Mouse (Mus musculus) intestine, postnatal 0 days (tissue): Measurements from ENCODE around the gene Cdk13. TPM values are rescaled to one million over a fixed set of nuclear protein-coding genes. Genes with fewer than 3 reads are reported as not detected.

Experiments
- ATAC-seq: fragments of 200-750 bp; cut with Nextera tagmentation; 2 replicates; pipeline ENCODE4 v1.8.0; 2017; ENCODE audit warnings: mild to moderate bottlenecking, moderate TSS enrichment, moderate library complexity
- H3K27ac ChIP-seq: fragments of 300-500 bp; sonication (generic); 2 replicates; pipeline ENCODE4 v1.5.1; 2014; ENCODE audit warnings: mild to moderate bottlenecking, low read depth, low read length, moderate library complexity
- H3K27me3 ChIP-seq: fragments of 300-500 bp; sonication (generic); replicated peaks from 2 replicates; pipeline ENCODE4 v1.6.1; 2014; ENCODE audit warnings: low read length, mixed read lengths; ENCODE audit not compliant: control insufficient read depth, insufficient read depth
- H3K36me3 ChIP-seq: fragments of 300-500 bp; sonication (generic); 2 replicates; pipeline ENCODE4 v1.6.1; 2014; ENCODE audit warnings: mild to moderate bottlenecking, moderate library complexity; ENCODE audit not compliant: control insufficient read depth, insufficient read depth
- H3K4me1 ChIP-seq: fragments of 300-500 bp; sonication (generic); replicated peaks from 2 replicates; pipeline ENCODE4 v1.6.1; 2014; ENCODE audit warnings: antibody characterized with exemption, low read length, mixed read lengths; ENCODE audit not compliant: control insufficient read depth, insufficient read depth
- H3K4me2 ChIP-seq: fragments of 300-500 bp; sonication (generic); replicated peaks from 2 replicates; pipeline ENCODE4 v1.6.1; 2014; ENCODE audit warnings: low read depth, mild to moderate bottlenecking, moderate library complexity
- H3K4me3 ChIP-seq: fragments of 300-500 bp; sonication (generic); 2 replicates; pipeline ENCODE4 v1.5.1; 2014; ENCODE audit warnings: low read depth, low read length
- H3K9ac ChIP-seq: fragments of 300-500 bp; sonication (generic); 2 replicates; pipeline ENCODE4 v1.6.1; 2014; ENCODE audit warnings: mild to moderate bottlenecking, low read depth, low read length
- H3K9me3 ChIP-seq: fragments of 300-500 bp; sonication (generic); 2 replicates; pipeline ENCODE4 v1.6.1; 2016; ENCODE audit warnings: mixed run types; ENCODE audit not compliant: control insufficient read depth
- CTCF ChIP-seq: sonication (generic); IDR thresholded peaks from 2 replicates; pipeline ENCODE4 v1.5.1; 2016; ENCODE audit warnings: low read depth, mild to moderate bottlenecking, control low read depth, antibody characterized with exemption, moderate library complexity
- WGBS: fragments of 180-500 bp; shearing (Covaris S2); extraction: QIAGEN DNeasy Blood & Tissue Kit; methylation state at CpG from one replicate; pipeline ENCODE4 v1.1.7; 2014; 5-methylcytosine and 5-hydroxymethylcytosine counted together
- polyA plus RNA-seq: library from polyadenylated mRNA; unstranded; fragments of >200 nt; fragmentation: Nextera tagmentation; extraction: Ambion mirVana; gene quantifications from 2 replicates; pipeline ENCODE4 v1.2.1, GENCODE M21; 2015

Cdk13 gene
- polyA plus RNA-seq, 1 experiment from 2014 or later: 10.7 TPM

GRCm38 (mm10) chr13:17695898-17696580, 108.9 kb downstream of the Cdk13 start:
- Histone ChIP-seq H3K27me3 (no peaks in the 10 kb centered on the region), H3K9ac (peak overlapping the region; percentile 96), H3K36me3 (no peaks in the 10 kb centered on the region), H3K27ac (peak overlapping the region; percentile 94), H3K4me2 (peak overlapping the region; percentile 79), H3K4me3 (peak overlapping the region; percentile 84), H3K9me3 (no peaks in the 10 kb centered on the region), H3K4me1 (peaks cover 6% of the 10 kb centered on the region)
- 7% methylated on average over 7 of the region's 7 CpGs for WGBS
- no peak for TF ChIP-seq CTCF
- ATAC-seq: no peak

DNA sequence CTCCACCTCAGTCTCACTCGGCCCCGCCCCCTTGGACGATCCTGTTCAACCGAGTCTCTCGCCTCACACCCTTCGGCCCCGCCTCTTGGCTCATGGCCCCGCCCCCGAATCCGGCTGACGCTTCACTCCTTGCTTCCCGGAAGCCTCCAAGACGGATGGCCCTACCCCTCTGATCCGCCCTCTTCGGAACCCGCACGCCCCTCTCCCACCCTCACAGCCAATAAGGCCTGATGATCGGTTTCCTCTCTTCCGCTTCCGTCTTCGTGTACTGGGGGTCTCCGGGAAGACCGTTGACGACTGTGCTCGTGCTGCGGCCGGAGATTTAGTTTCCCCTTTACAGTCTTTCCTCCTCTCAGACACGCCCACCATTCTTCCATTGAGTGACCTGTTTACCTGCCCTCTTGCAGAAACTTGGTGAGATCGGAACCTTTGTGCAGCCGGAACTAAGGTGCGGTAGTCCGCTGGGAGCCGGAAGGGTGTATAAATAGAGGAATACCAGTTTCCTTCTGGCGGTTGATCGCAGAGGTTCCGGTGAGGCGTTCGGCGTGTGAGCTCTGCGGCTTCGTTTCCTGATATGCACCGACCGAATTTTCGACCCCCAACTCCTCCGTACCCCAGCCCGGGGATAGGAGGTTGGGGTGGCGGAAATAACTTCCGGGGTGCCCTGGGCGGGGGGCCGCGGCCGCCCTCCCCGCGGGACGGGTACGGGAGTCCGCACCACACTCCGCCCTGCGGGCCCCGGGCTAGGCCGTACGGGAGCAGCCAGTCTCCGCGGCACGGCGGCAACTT, 109.8 kb downstream of the Cdk13 start, which contains the start of the genes Mplkip and Sugct:
Mplkip (plus strand) TSS at position 282 of the 789 bp plus-strand sequence.
Sugct (minus strand) TSS at position 643 of the 789 bp plus-strand sequence.
- H3K36me3 ChIP-seq: no peaks in the 10 kb centered on the region
- ATAC-seq: peak; percentile 98
- TF ChIP-seq CTCF: no peak
- H3K4me3 ChIP-seq: peak within 1 kb of the TSS; percentile 84
- H3K9ac ChIP-seq: peak within 1 kb of the TSS; percentile 96
- peaks cover 6% of the 10 kb centered on the region for H3K4me1 ChIP-seq
- H3K27ac ChIP-seq: peak within 1 kb of the TSS; percentile 94
- under 1% methylated on average over 53 of the region's 66 CpGs for WGBS
- no peaks in the 10 kb centered on the region for H3K9me3 ChIP-seq
- no peaks in the 10 kb centered on the region for H3K27me3 ChIP-seq
- H3K4me2 ChIP-seq: peak within 1 kb of the TSS; percentile 79

DNA sequence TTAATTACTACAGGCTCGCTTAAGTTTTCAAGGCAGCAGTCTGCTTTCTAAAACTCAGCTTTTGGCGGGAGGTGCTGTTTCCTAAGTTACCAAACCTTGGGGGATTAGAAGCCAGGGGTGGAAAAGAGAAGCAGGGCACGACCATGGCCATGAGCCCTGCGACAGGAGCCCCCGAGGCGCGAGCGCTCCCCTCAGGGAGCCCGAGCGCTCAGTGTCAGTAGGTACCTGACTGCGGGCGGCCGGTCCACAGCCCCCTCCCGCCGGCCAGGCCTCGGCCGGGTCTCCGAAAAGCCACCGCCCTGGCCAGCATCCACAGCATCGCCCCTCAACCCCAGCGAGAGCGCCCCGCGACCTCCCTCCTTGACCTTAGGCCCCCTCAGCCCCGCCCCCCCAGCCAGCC, 110.5 kb downstream of the Cdk13 start:
- H3K4me1 ChIP-seq: peaks cover 6% of the 10 kb centered on the region
- peak overlapping the region; percentile 79 for H3K4me2 ChIP-seq
- WGBS: 0% methylated on average over 25 of the region's 25 CpGs
- TF ChIP-seq CTCF: no peak
- H3K9me3 ChIP-seq: no peaks in the 10 kb centered on the region
- peak overlapping the region; percentile 96 for H3K9ac ChIP-seq
- H3K27me3 ChIP-seq: no peaks in the 10 kb centered on the region
- ATAC-seq: peak; percentile 58
- H3K36me3 ChIP-seq: no peaks in the 10 kb centered on the region
- H3K27ac ChIP-seq: peak overlapping the region; percentile 94
- H3K4me3 ChIP-seq: peak overlapping the region; percentile 84

GRCm38 (mm10) chr13:17693816-17694215, 111.1 kb downstream of the Cdk13 start:
- no peak for ATAC-seq
- H3K36me3 ChIP-seq: no peaks in the 10 kb centered on the region
- no peak overlapping the region for H3K27ac ChIP-seq
- no peaks in the 10 kb centered on the region for H3K27me3 ChIP-seq
- H3K4me2 ChIP-seq: peak overlapping the region; percentile 79; the same call in 1 of the 2 replicates
- no peak overlapping the region for H3K9ac ChIP-seq
- peak overlapping the region; percentile 84 for H3K4me3 ChIP-seq
- no peaks in the 10 kb centered on the region for H3K9me3 ChIP-seq
- H3K4me1 ChIP-seq: peaks cover 6% of the 10 kb centered on the region
- 55% methylated on average over 5 of the region's 5 CpGs for WGBS
- no peak for TF ChIP-seq CTCF

- Histone ChIP-seq H3K27me3 (no peaks in the 10 kb centered on the region), H3K27ac (no peak overlapping the region), H3K9ac (no peak overlapping the region), H3K9me3 (no peaks in the 10 kb centered on the region), H3K36me3 (no peaks in the 10 kb centered on the region), H3K4me2 (no peak overlapping the region), H3K4me1 (peaks cover 6% of the 10 kb centered on the region), H3K4me3 (no peak overlapping the region)
- no peak for ATAC-seq
- TF ChIP-seq CTCF: no peak
- 49% methylated on average over 1 of the region's 1 CpGs for WGBS
Measured at GRCm38 (mm10) chr13:17691436-17691835, 113.5 kb downstream of the Cdk13 start.

DNA sequence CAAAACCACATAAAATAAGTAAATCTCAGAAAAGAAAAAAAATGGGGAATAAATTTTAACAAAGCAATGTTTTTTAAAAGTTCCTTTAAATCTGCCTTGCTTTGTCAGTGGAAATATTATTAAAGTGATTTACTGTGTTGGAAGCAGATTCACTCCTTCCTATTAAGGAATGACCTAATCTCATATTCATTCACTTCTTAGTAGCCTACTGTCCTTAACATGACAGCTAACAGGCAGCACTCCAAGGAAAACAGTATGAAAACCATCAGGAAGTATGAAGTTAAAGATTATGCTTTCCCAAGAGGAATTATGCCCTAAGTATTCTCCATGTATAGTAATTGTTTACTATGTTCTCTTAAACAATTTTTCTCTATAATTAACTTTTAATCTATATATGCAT, 114.2 kb downstream of the Cdk13 start:
- ATAC-seq: no peak
- no peak overlapping the region for H3K4me2 ChIP-seq
- no peak overlapping the region for H3K27ac ChIP-seq
- H3K4me3 ChIP-seq: no peak overlapping the region
- no peak overlapping the region for H3K9ac ChIP-seq
- H3K36me3 ChIP-seq: no peaks in the 10 kb centered on the region
- peaks cover 6% of the 10 kb centered on the region for H3K4me1 ChIP-seq
- H3K9me3 ChIP-seq: no peaks in the 10 kb centered on the region
- no peaks in the 10 kb centered on the region for H3K27me3 ChIP-seq
- TF ChIP-seq CTCF: no peak
